25 mouse cellular contexts compared by ENCODE assay signal in the genomic region with DNA sequence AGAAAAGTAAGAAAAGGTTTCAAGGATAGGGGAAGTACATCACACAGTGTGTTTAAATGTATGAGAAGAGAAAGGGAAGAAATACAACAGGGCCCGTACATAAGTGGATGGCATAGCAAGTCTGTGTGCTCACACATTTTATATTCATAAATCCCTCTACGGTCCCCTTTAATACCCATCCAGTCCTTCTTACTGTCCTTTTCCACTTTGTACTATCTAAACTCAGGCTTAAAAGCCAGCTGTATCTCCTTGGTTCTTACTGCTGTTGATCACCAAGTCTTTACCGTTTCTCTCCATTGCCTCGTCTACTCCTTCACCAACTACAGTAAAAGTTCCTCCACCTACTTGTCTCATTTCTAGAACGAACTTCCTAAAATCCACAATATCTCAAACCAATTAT. TPM values are rescaled to one million over a fixed set of nuclear protein-coding genes. Genes with fewer than 3 reads are reported as not detected.
DNase-seq lines count a peak whose midpoint lies in the region; TF ChIP-seq lines count a peak whose summit lies in the region.
"Had no signal": no experiment of that assay in that cellular context is flagged by ENCODE, and none has a peak within 500 bp of the region (broad histone marks: within the 10 kb centered on the region; RNA-seq: fewer than 3 reads in every experiment).

No protein-coding gene starts in this region.

- no peaks in the 10 kb centered on the region for H3K36me3 ChIP-seq in small intestine, adult 2 months (ENCODE audit: control insufficient read depth, insufficient read depth, low read length)
- H3K36me3 ChIP-seq: heart, embryonic 10.5 days; hindbrain, embryonic 15.5 days; kidney, embryonic 15.5 days; limb, embryonic 13.5 days; liver, embryonic 15.5 days; neural tube, embryonic 12.5 days; stomach, embryonic 15.5 days had no signal

- H3K27me3 ChIP-seq in small intestine, adult 2 months (ENCODE audit: control insufficient read depth, insufficient read depth, low read length): no peaks in the 10 kb centered on the region
- H3K27me3 ChIP-seq: hindbrain, embryonic 15.5 days; kidney, embryonic 15.5 days; limb, embryonic 13.5 days; liver, embryonic 15.5 days; neural tube, embryonic 12.5 days; stomach, embryonic 15.5 days had no signal

- WGBS in lung, adult 2 months: 78% methylated on average over 5 of the region's 5 CpGs
- 87% methylated on average over 5 of the region's 5 CpGs for WGBS in small intestine, adult 2 months

- peak overlapping the region; percentile 23 for H3K4me3 ChIP-seq in lung, adult 2 months (replicated peaks; ENCODE audit: extremely low read depth, low read depth, low read length)
- H3K4me3 ChIP-seq in small intestine, adult 2 months (ENCODE audit: low read depth, low read length): no peak overlapping the region
- H3K4me3 ChIP-seq: heart, embryonic 10.5 days; hindbrain, embryonic 15.5 days; kidney, embryonic 15.5 days; left cerebral cortex, adult 2 months; limb, embryonic 13.5 days; liver, embryonic 15.5 days; neural tube, embryonic 12.5 days; stomach, embryonic 15.5 days had no signal

- DNase-seq in lung, adult 2 months: no peak
- no peak for DNase-seq in lung, postnatal 25 days (ENCODE audit: low spot score)
- DNase-seq in CD8-positive naive resting alpha-beta T cell, adult 2 months (ENCODE audit: low read depth in 2 of 2, low spot score in 2 of 2): peak; percentile 44 to 49
- peak; percentile 54 for DNase-seq in T-cell, adult 2 months (ENCODE audit: low spot score)
- DNase-seq in adrenal gland, adult 18-20 months (ENCODE audit: low spot score in 2 of 2): no peak
- no peak for DNase-seq in left cerebral cortex, adult 9 months (ENCODE audit: low spot score in 2 of 2)
- DNase-seq: adrenal gland, adult 8-10 months; cerebellum, adult 9-10 months; cerebellum, postnatal 36 days; gastrocnemius, postnatal 25 days; kidney, adult 11 months; kidney, postnatal 25 days; right cerebral cortex, adult 18-20 months had no signal

- TF ChIP-seq CTCF in lung, adult 2 months (IDR thresholded peaks at IDR 0.05; ENCODE audit: insufficient read depth, low read length): no peak
- no peak for TF ChIP-seq CTCF in small intestine, adult 2 months (IDR thresholded peaks at IDR 0.05; ENCODE audit: extremely low read depth, insufficient read length, insufficient replicate concordance, low read depth, low read length)

- H3K4me1 ChIP-seq in lung, adult 2 months (ENCODE audit: control insufficient read depth, insufficient read depth, low read length): peaks cover 3% of the 10 kb centered on the region; the same call in 1 of the 2 replicates
- peaks cover 12% of the 10 kb centered on the region; the same call in 1 of the 2 replicates for H3K4me1 ChIP-seq in small intestine, adult 2 months (ENCODE audit: control insufficient read depth, insufficient read depth, insufficient read length, low read length)
- H3K4me1 ChIP-seq: hindbrain, embryonic 15.5 days; neural tube, embryonic 12.5 days; stomach, embryonic 15.5 days had no signal

- H3K27ac ChIP-seq in small intestine, adult 2 months (ENCODE audit: insufficient read depth, low read depth, low read length): peak overlapping the region; percentile 27; the same call in 1 of the 2 replicates
- H3K27ac ChIP-seq: heart, embryonic 10.5 days; hindbrain, embryonic 15.5 days; kidney, embryonic 15.5 days; left cerebral cortex, adult 2 months; limb, embryonic 13.5 days; liver, embryonic 15.5 days; neural tube, embryonic 12.5 days; stomach, embryonic 15.5 days had no signal

- TF ChIP-seq POLR2A in lung, adult 2 months (IDR thresholded peaks at IDR 0.05; ENCODE audit: borderline replicate concordance, extremely low read depth, low read depth, low read length): no peak
- no peak for TF ChIP-seq POLR2A in small intestine, adult 2 months (IDR thresholded peaks at IDR 0.05; ENCODE audit: low read depth, low read length)

RNA-seq across cellular contexts. Expression of gene Cytip, which starts 37.9 kb away (rescaled TPM):
- polyA plus RNA-seq in lung, adult 2 months (2012; rRNA removed): 65.8 and 71.2 TPM in 2 replicates
- 5.2 and 24.2 TPM in 2 replicates for polyA plus RNA-seq in small intestine, adult 2 months (2012; rRNA removed)
- total RNA-seq in adrenal gland, adult 18-20 months (2021): 10 to 100 TPM; 13.8 to 21.8 TPM
- total RNA-seq: layer of hippocampus, adult 18-20 months; left cerebral cortex, postnatal 36 days had no signal
- polyA plus RNA-seq: forebrain, embryonic 14.5 days had no signal

Comparison
In these comparisons a context has a peak if more than half of its experiments do, and no peak if none do; other contexts are left out.
1. DNase-seq: peak in CD8-positive naive resting alpha-beta T cell, adult 2 months (2 of 2) and T-cell, adult 2 months (single experiment); none in lung, adult 2 months (single experiment), lung, postnatal 25 days (single experiment), adrenal gland, adult 18-20 months (0 of 2) and left cerebral cortex, adult 9 months (0 of 2).